Mouse (Mus musculus): Measurements from ENCODE around the gene Trp53tg5.

DNA sequence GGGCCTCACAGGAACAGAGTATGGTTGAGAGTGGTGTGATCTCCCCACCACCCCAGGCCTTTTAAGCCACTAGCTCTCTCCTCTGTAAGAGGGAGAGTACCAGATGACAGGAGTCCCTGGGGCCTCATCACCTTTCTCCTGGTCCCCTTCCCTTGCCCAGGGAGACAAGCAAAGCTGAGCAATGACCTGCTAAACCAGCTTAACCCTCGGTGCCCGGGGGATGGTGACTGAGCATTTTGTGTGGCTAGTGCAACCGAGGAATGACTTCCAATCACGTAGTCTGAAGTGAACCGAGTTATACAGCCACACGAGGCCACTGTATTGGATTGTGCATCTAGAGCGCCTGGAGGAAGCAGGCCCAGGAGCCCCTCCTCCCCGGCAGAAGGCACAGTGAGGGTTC, 49.1 kb downstream of the Trp53tg5 start:
- TF ChIP-seq CTCF (IDR thresholded peaks at IDR 0.05; ENCODE audit: borderline replicate concordance, insufficient read depth, low read length): no peak
- no peak for TF ChIP-seq POLR2A (IDR thresholded peaks at IDR 0.05; ENCODE audit: low read depth, low read length)

Data from embryonic fibroblast, embryonic 13.5 days (primary cell).